Mouse (Mus musculus): ENCODE data around the gene 4921504E06Rik.

4921504E06Rik gene

GRCm38 (mm10) chr2:19490262-19490661 is 63.5 kb downstream of the 4921504E06Rik start:
- DNase-seq, result no peak

GRCm38 (mm10) chr2:19461940-19462339 is 91.8 kb downstream of the 4921504E06Rik start:
- no peak for DNase-seq

- no peak for DNase-seq
Observed at GRCm38 (mm10) chr2:19458785-19459184, 94.9 kb downstream of the 4921504E06Rik start.

GRCm38 (mm10) chr2:19455857-19456482 is 97.7 kb downstream of the 4921504E06Rik start:
- DNase-seq, result no peak

- no peak for DNase-seq
Observed at GRCm38 (mm10) chr2:19455228-19455627, 98.5 kb downstream of the 4921504E06Rik start.

GRCm38 (mm10) chr2:19452531-19453055 is 101.1 kb downstream of the 4921504E06Rik start:
- DNase-seq, result no peak

- DNase-seq, result no peak
Observed at GRCm38 (mm10) chr2:19449308-19449707, 104.4 kb downstream of the 4921504E06Rik start.

GRCm38 (mm10) chr2:19448042-19448700 is 105.5 kb downstream of the 4921504E06Rik start:
- no peak for DNase-seq

- DNase-seq, result no peak
Observed at GRCm38 (mm10) chr2:19446746-19447145, 107.0 kb downstream of the 4921504E06Rik start.

GRCm38 (mm10) chr2:19445871-19446501 is 107.7 kb downstream of the 4921504E06Rik start:
- DNase-seq, result no peak

GRCm38 (mm10) chr2:19444931-19445831 is 108.5 kb downstream of the 4921504E06Rik start, which contains the start of gene Ptf1a:
Gene Ptf1a (plus strand): TSS chr2:19445663.
- DNase-seq, result no peak

GRCm38 (mm10) chr2:19444346-19444745 is 109.4 kb downstream of the 4921504E06Rik start:
- no peak for DNase-seq

GRCm38 (mm10) chr2:19431614-19432323 is 121.9 kb downstream of the 4921504E06Rik start:
- no peak for DNase-seq

- no peak for DNase-seq
Observed at GRCm38 (mm10) chr2:19431186-19431585, 122.5 kb downstream of the 4921504E06Rik start.

GRCm38 (mm10) chr2:19430746-19431145 is 123.0 kb downstream of the 4921504E06Rik start:
- no peak for DNase-seq

- DNase-seq, result no peak
Observed at GRCm38 (mm10) chr2:19429691-19430690, 123.7 kb downstream of the 4921504E06Rik start.

- DNase-seq, result no peak
Observed at GRCm38 (mm10) chr2:19429031-19429430, 124.7 kb downstream of the 4921504E06Rik start.

GRCm38 (mm10) chr2:19423086-19423485 is 130.6 kb downstream of the 4921504E06Rik start:
- no peak for DNase-seq

- no peak for DNase-seq
Observed at GRCm38 (mm10) chr2:19422226-19422625, 131.5 kb downstream of the 4921504E06Rik start.

GRCm38 (mm10) chr2:19419686-19420345 is 133.9 kb downstream of the 4921504E06Rik start:
- no peak for DNase-seq

All from right cerebral cortex, postnatal 14 days (tissue).